Mouse (Mus musculus) ES-Bruce4 (cell line): ENCODE measurements at regions not wholly inside any gene's neighbourhood (a gene's known extent, or its start where the extent isn't known, plus 50 kb on each side); places are given as distances from the start of the nearest gene placed in this dataset.

Experiments
- CTCF ChIP-seq: IDR thresholded peaks from one replicate; pipeline ENCODE4 v1.8.1; 2011; ENCODE audit warnings: low read depth, low read length
- EP300 ChIP-seq: IDR thresholded peaks from 2 replicates; pipeline ENCODE4 v1.6.1; 2011; ENCODE audit warnings: low read depth, low read length; ENCODE audit not compliant: insufficient read depth
- POLR2A ChIP-seq: IDR thresholded peaks from one replicate; pipeline ENCODE4 v1.8.1; 2011; ENCODE audit warnings: low read length; ENCODE audit not compliant: insufficient read depth

- TF ChIP-seq POLR2A (no peak), CTCF (no peak), EP300 (no peak)
Observed at GRCm38 (mm10) chr3:52680824-52681388, 336.1 kb downstream of the Cog6 start.
